Mouse (Mus musculus) MEL (cell line): ENCODE measurements around the gene Tfe3. TPM values are rescaled to one million over a fixed set of nuclear protein-coding genes. Genes with fewer than 3 reads are reported as not detected.

Experiments
- DNase-seq: peaks from one replicate; pipeline ENCODE4 v3.0.0; 2011; ENCODE audit warnings: low read depth, low spot score
- H3K27ac ChIP-seq: 2 replicates; pipeline ENCODE4 v1.5.1; 2012; ENCODE audit warnings: low read depth, mild to moderate bottlenecking, control low read depth, low read length, moderate library complexity; ENCODE audit not compliant: control insufficient read depth
- H3K27me3 ChIP-seq, 2 experiments: fragments of 150-350 bp in 1 of 2; sonication (generic) in 1 of 2; 2 replicates each; pipeline ENCODE4 v1.6.1; 2012; ENCODE audit warnings: low read length in 2 of 2, mild to moderate bottlenecking in 2 of 2, improper control_type of control experiment in 1 of 2, moderate library complexity in 1 of 2; ENCODE audit not compliant: insufficient read depth in 2 of 2, control insufficient read depth in 1 of 2
- H3K36me3 ChIP-seq, 2 experiments: 2 replicates each; pipeline ENCODE4 v1.6.1; 2012 to 2014; ENCODE audit warnings: low read length in 2 of 2, improper control_type of control experiment in 1 of 2, inconsistent platforms in 1 of 2, mild to moderate bottlenecking in 1 of 2; ENCODE audit not compliant: insufficient read depth in 2 of 2, control insufficient read depth in 1 of 2
- H3K4me1 ChIP-seq, 2 experiments: fragments of 150-350 bp in 1 of 2; sonication (generic) in 1 of 2; 2 replicates each; pipeline ENCODE4 v1.6.1; 2012; ENCODE audit warnings: low read length in 2 of 2, improper control_type of control experiment in 1 of 2, mild to moderate bottlenecking in 1 of 2; ENCODE audit not compliant: insufficient read depth in 2 of 2, control insufficient read depth in 1 of 2
- H3K4me3 ChIP-seq, 2 experiments: fragments of 150-350 bp in 1 of 2; sonication (generic) in 1 of 2; 2 replicates each; pipeline ENCODE4 v1.5.1; 2012; ENCODE audit warnings: low read depth in 2 of 2, low read length in 2 of 2, mild to moderate bottlenecking in 2 of 2, moderate library complexity in 2 of 2, control low read depth in 1 of 2, improper control_type of control experiment in 1 of 2; ENCODE audit not compliant: control insufficient read depth in 1 of 2, insufficient read depth in 1 of 2
- H3K79me2 ChIP-seq: 2 replicates; pipeline ENCODE4 v1.6.1; 2012; ENCODE audit warnings: mild to moderate bottlenecking, low read length, moderate library complexity; ENCODE audit not compliant: control insufficient read depth, poor library complexity, insufficient read depth
- H3K9ac ChIP-seq: 2 replicates; pipeline ENCODE4 v1.6.1; 2012; ENCODE audit warnings: low read depth, mild to moderate bottlenecking, control low read depth, low read length, moderate library complexity; ENCODE audit not compliant: control insufficient read depth, poor library complexity, severe bottlenecking
- H3K9me3 ChIP-seq: fragments of 150-350 bp; sonication (generic); replicated peaks from 2 replicates; pipeline ENCODE4 v1.6.1; 2012; ENCODE audit warnings: mild to moderate bottlenecking, low read length, improper control_type of control experiment, moderate library complexity; ENCODE audit not compliant: insufficient read depth
- BHLHE40 ChIP-seq: IDR thresholded peaks from 2 replicates; pipeline ENCODE4 v1.6.1; 2012; ENCODE audit warnings: low read depth, mild to moderate bottlenecking, inconsistent platforms, low read length, improper control_type of control experiment, borderline replicate concordance
- CTCF ChIP-seq, 3 experiments: IDR thresholded peaks in 2 of 3; conservative IDR thresholded peaks in 1 of 3; 2 replicates each; pipeline ENCODE4 v1.5.1; 2011 to 2012; ENCODE audit warnings: low read length in 3 of 3, low read depth in 2 of 3, mild to moderate bottlenecking in 2 of 3, improper control_type of control experiment in 1 of 3, inconsistent platforms in 1 of 3, mixed read lengths in 1 of 3, moderate library complexity in 1 of 3; ENCODE audit not compliant: control insufficient read depth in 1 of 3, insufficient read depth in 1 of 3, poor library complexity in 1 of 3, severe bottlenecking in 1 of 3
- E2F4 ChIP-seq: IDR thresholded peaks from 2 replicates; pipeline ENCODE4 v1.6.1; 2011; ENCODE audit warnings: low read depth, low read length, improper control_type of control experiment, borderline replicate concordance
- EP300 ChIP-seq, 2 experiments: IDR thresholded peaks; 2 replicates each; pipeline ENCODE4 v1.6.1; 2011; ENCODE audit warnings: improper control_type of control experiment in 2 of 2, low read length in 2 of 2, low read depth in 1 of 2, mild to moderate bottlenecking in 1 of 2
- HCFC1 ChIP-seq: IDR thresholded peaks from 2 replicates; pipeline ENCODE4 v1.6.1; 2012; ENCODE audit warnings: low read depth, mild to moderate bottlenecking, inconsistent platforms, low read length, improper control_type of control experiment, moderate library complexity
- MAFK ChIP-seq: IDR thresholded peaks from 2 replicates; pipeline ENCODE4 v1.6.1; 2011; ENCODE audit warnings: low read depth, mild to moderate bottlenecking, low read length, improper control_type of control experiment, borderline replicate concordance
- MAZ ChIP-seq: IDR thresholded peaks from 2 replicates; pipeline ENCODE4 v1.6.1; 2012; ENCODE audit warnings: low read depth, mild to moderate bottlenecking, inconsistent platforms, low read length, improper control_type of control experiment
- MEF2A ChIP-seq: IDR thresholded peaks from 2 replicates; pipeline ENCODE4 v1.6.1; 2014; ENCODE audit warnings: low read depth, mild to moderate bottlenecking, inconsistent platforms, low read length, improper control_type of control experiment; ENCODE audit not compliant: poor library complexity, insufficient replicate concordance, severe bottlenecking; ENCODE audit errors: extremely low read depth
- MXI1 ChIP-seq: IDR thresholded peaks from 2 replicates; pipeline ENCODE4 v1.6.1; 2011; ENCODE audit warnings: mild to moderate bottlenecking, low read depth, low read length, improper control_type of control experiment
- NELFE ChIP-seq: IDR thresholded peaks from 2 replicates; pipeline ENCODE4 v1.6.1; 2011; ENCODE audit warnings: low read depth, low read length, improper control_type of control experiment
- POLR2A ChIP-seq, 2 experiments: IDR thresholded peaks; 2 replicates each; pipeline ENCODE4 v1.6.1; 2011 to 2012; ENCODE audit warnings: low read length in 2 of 2, mild to moderate bottlenecking in 2 of 2, control low read depth in 1 of 2, improper control_type of control experiment in 1 of 2, low read depth in 1 of 2, moderate library complexity in 1 of 2; ENCODE audit not compliant: control insufficient read depth in 1 of 2, insufficient read depth in 1 of 2, poor library complexity in 1 of 2
- POLR2AphosphoS2 ChIP-seq: IDR thresholded peaks from 2 replicates; pipeline ENCODE4 v1.6.1; 2011; ENCODE audit warnings: low read length, improper control_type of control experiment
- RAD21 ChIP-seq: IDR thresholded peaks from 2 replicates; pipeline ENCODE4 v1.6.1; 2011; ENCODE audit warnings: mild to moderate bottlenecking, low read depth, low read length, improper control_type of control experiment
- RCOR1 ChIP-seq: IDR thresholded peaks from 2 replicates; pipeline ENCODE4 v1.6.1; 2012; ENCODE audit warnings: low read depth, mild to moderate bottlenecking, inconsistent platforms, low read length, improper control_type of control experiment
- SIN3A ChIP-seq: IDR thresholded peaks from 2 replicates; pipeline ENCODE4 v1.6.1; 2012; ENCODE audit warnings: low read length, improper control_type of control experiment, inconsistent platforms
- TAL1 ChIP-seq: IDR thresholded peaks from 2 replicates; pipeline ENCODE4 v1.6.1; 2012; ENCODE audit warnings: mild to moderate bottlenecking, inconsistent platforms, low read length, moderate library complexity, mixed read lengths
- UBTF ChIP-seq: IDR thresholded peaks from 2 replicates; pipeline ENCODE4 v1.6.1; 2012; ENCODE audit warnings: low read depth, mild to moderate bottlenecking, inconsistent platforms, low read length, improper control_type of control experiment, moderate library complexity, borderline replicate concordance; ENCODE audit not compliant: insufficient read depth
- USF1 ChIP-seq: IDR thresholded peaks from 2 replicates; pipeline ENCODE4 v1.6.1; 2014; ENCODE audit warnings: low read depth, mild to moderate bottlenecking, inconsistent platforms, low read length, improper control_type of control experiment, moderate library complexity
- USF2 ChIP-seq, 2 experiments: IDR thresholded peaks; 2 replicates each; pipeline ENCODE4 v1.6.1; 2011 to 2012; ENCODE audit warnings: improper control_type of control experiment in 2 of 2, low read length in 2 of 2, borderline replicate concordance in 1 of 2, inconsistent platforms in 1 of 2, low read depth in 1 of 2, mild to moderate bottlenecking in 1 of 2; ENCODE audit not compliant: insufficient read depth in 1 of 2
- ZC3H11A ChIP-seq: IDR thresholded peaks from 2 replicates; pipeline ENCODE4 v1.6.1; 2012; ENCODE audit warnings: low read depth, mild to moderate bottlenecking, inconsistent platforms, low read length, improper control_type of control experiment
- ZKSCAN1 ChIP-seq: IDR thresholded peaks from 2 replicates; pipeline ENCODE4 v1.6.1; 2012; ENCODE audit warnings: low read depth, mild to moderate bottlenecking, inconsistent platforms, low read length, improper control_type of control experiment, moderate library complexity
- ZNF384 ChIP-seq: IDR thresholded peaks from 2 replicates; pipeline ENCODE4 v1.6.1; 2012; ENCODE audit warnings: low read depth, mild to moderate bottlenecking, inconsistent platforms, low read length, improper control_type of control experiment
- polyA plus RNA-seq, 2 experiments: library from polyadenylated mRNA; stranded (reverse) in 1 of 2; unstranded in 1 of 2; fragments of >175 nt in 1 of 2; fragments of >200 nt in 1 of 2; gene quantifications; 2 replicates each; pipeline versions ENCODE4 v1.2.1 to v1.2.4; 2012; ENCODE audit warnings: low replicate concordance in 2 of 2, low read depth in 1 of 2; ENCODE audit not compliant: insufficient read length in 2 of 2, insufficient read depth in 1 of 2, missing spikeins in 1 of 2
- total RNA-seq: library from RNA; depleted of rRNA; stranded (reverse); fragments of 300-350 nt; gene quantifications from 2 replicates; pipeline ENCODE4 v1.2.3, GENCODE M21; 2012

Tfe3 gene
- total and polyA plus RNA-seq, 3 experiments, result 20.6 to 64.7 TPM; not detected in 1

GRCm38 (mm10) chrX:7725841-7726240 lies 36.5 kb upstream of the Tfe3 start:
- peaks cover 6% of the 10 kb centered on the region for H3K79me2 ChIP-seq
- no peaks in the 10 kb centered on the region for H3K27me3 ChIP-seq
- H3K36me3 ChIP-seq, result no peaks in the 10 kb centered on the region
- peaks cover 3 to 16% of the 10 kb centered on the region in 2 experiments; a peak in 3 of 4 replicates for H3K4me1 ChIP-seq
- no peak for TF ChIP-seq POLR2AphosphoS2
- TF ChIP-seq EP300 (IDR thresholded peaks at IDR 0.05; ENCODE audit: low read depth in 1 of 2, low read length in 2 of 2), result no peak
- no peak for TF ChIP-seq POLR2A (IDR thresholded peaks at IDR 0.05; ENCODE audit: control insufficient read depth in 1 of 2, insufficient read depth in 1 of 2, low read depth in 1 of 2, low read length in 2 of 2, poor library complexity in 1 of 2)
- no peak for TF ChIP-seq CTCF (IDR thresholded peaks at IDR 0.05 in 2 of 3, conservative IDR thresholded peaks at IDR 0.05 in 1 of 3; ENCODE audit: control insufficient read depth in 1 of 3, insufficient read depth in 1 of 3, low read depth in 2 of 3, low read length in 3 of 3, poor library complexity in 1 of 3, severe bottlenecking in 1 of 3)
- TF ChIP-seq, all 39 proteins: peak for 0
- Histone ChIP-seq H3K4me3 (no peak overlapping the region), H3K9me3 (no peaks in the 10 kb centered on the region), H3K9ac (no peak overlapping the region), H3K27ac (no peak overlapping the region)
- DNase-seq, result no peak

DNA sequence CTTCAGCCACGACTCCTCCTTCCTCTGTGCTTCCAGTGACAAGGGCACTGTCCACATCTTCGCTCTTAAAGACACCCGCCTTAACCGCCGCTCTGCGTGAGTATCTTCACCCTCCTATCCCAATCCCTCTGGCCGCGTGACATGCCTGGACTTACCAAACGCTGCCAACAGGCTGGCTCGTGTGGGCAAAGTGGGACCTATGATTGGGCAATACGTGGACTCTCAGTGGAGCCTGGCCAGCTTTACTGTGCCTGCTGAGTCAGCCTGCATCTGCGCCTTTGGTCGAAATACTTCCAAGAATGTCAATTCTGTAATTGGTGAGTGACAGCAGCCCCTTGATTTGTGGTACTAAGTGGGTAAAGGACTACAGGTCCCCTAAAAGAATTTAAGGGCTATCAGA lies 35.2 kb upstream of the Tfe3 start:
- H3K36me3 ChIP-seq, result no peaks in the 10 kb centered on the region
- H3K9ac ChIP-seq, result no peak overlapping the region
- TF ChIP-seq USF2 (IDR thresholded peaks at IDR 0.05; ENCODE audit: borderline replicate concordance in 1 of 2, insufficient read depth in 1 of 2, low read depth in 1 of 2, low read length in 2 of 2) (no peak), MAFK (no peak), MXI1 (no peak), E2F4 (no peak), HCFC1 (no peak), RCOR1 (no peak), EP300 (IDR thresholded peaks at IDR 0.05; ENCODE audit: low read depth in 1 of 2, low read length in 2 of 2) (no peak), MEF2A (no peak)
- TF ChIP-seq, all 39 proteins: peak for 0
- Histone ChIP-seq H3K9me3 (no peaks in the 10 kb centered on the region), H3K4me3 (no peak overlapping the region), H3K27ac (no peak overlapping the region), H3K79me2 (peaks cover 6% of the 10 kb centered on the region), H3K27me3 (no peaks in the 10 kb centered on the region), H3K4me1 (peaks cover 3 to 16% of the 10 kb centered on the region in 2 experiments; a peak in 3 of 4 replicates)
- no peak for DNase-seq

GRCm38 (mm10) chrX:7728215-7728921 lies 34.0 kb upstream of the Tfe3 start, which contains the start of gene Praf2:
Praf2 (plus strand) TSS chrX:7728439.
- Histone ChIP-seq H3K9me3 (no peaks in the 10 kb centered on the region), H3K4me3 (peak within 1 kb of the TSS; percentile 63 to 77), H3K27me3 (no peaks in the 10 kb centered on the region), H3K79me2 (peaks cover 1% of the 10 kb centered on the region), H3K36me3 (no peaks in the 10 kb centered on the region), H3K4me1 (peaks cover 3 to 11% of the 10 kb centered on the region in 2 experiments; a peak in 2 of 4 replicates), H3K27ac (peak within 1 kb of the TSS; percentile 72), H3K9ac (peak within 1 kb of the TSS; percentile 77)
- DNase-seq, result peak; percentile 97
- no peak for TF ChIP-seq UBTF
- TF ChIP-seq E2F4, result no peak
- no peak for TF ChIP-seq BHLHE40
- no peak for TF ChIP-seq RAD21
- TF ChIP-seq TAL1, result no peak
- no peak for TF ChIP-seq EP300 (IDR thresholded peaks at IDR 0.05; ENCODE audit: low read depth in 1 of 2, low read length in 2 of 2)
- TF ChIP-seq NELFE, result peak; percentile 78
- TF ChIP-seq ZKSCAN1, result no peak
- no peak for TF ChIP-seq ZNF384
- no peak for TF ChIP-seq ZC3H11A
- peak; percentile 76 for TF ChIP-seq USF1
- peak; percentile 85 for TF ChIP-seq SIN3A
- no peak for TF ChIP-seq CTCF (IDR thresholded peaks at IDR 0.05 in 2 of 3, conservative IDR thresholded peaks at IDR 0.05 in 1 of 3; ENCODE audit: control insufficient read depth in 1 of 3, insufficient read depth in 1 of 3, low read depth in 2 of 3, low read length in 3 of 3, poor library complexity in 1 of 3, severe bottlenecking in 1 of 3)
- TF ChIP-seq MEF2A, result no peak
- peak; percentile 99 for TF ChIP-seq HCFC1
- TF ChIP-seq MAZ, result no peak
